Mouse (Mus musculus) lung, embryonic 14.5 days (tissue): ENCODE data around the gene Ak9. TPM values are rescaled to one million over a fixed set of nuclear protein-coding genes. Genes with fewer than 3 reads are reported as not detected.

Experiments
- ATAC-seq: fragments of 200-750 bp; cut with Nextera tagmentation; 2 replicates; pipeline ENCODE4 v1.8.0; 2017; ENCODE audit warnings: mild to moderate bottlenecking, moderate TSS enrichment, moderate library complexity; ENCODE audit not compliant: insufficient read depth
- DNase-seq: peaks from one replicate; pipeline ENCODE4 v3.0.0-alpha.2; 2015
- H3K27ac ChIP-seq: fragments of 300-500 bp; sonication (generic); 2 replicates; pipeline ENCODE4 v1.5.1; 2014; ENCODE audit warnings: low read depth, mild to moderate bottlenecking, moderate library complexity
- H3K27me3 ChIP-seq: fragments of 300-500 bp; sonication (generic); 2 replicates; pipeline ENCODE4 v1.6.1; 2014; ENCODE audit warnings: low read length, control low read depth; ENCODE audit not compliant: insufficient read depth
- H3K36me3 ChIP-seq: fragments of 300-500 bp; sonication (generic); 2 replicates; pipeline ENCODE4 v1.6.1; 2014; ENCODE audit warnings: control low read depth; ENCODE audit not compliant: insufficient read depth
- H3K4me1 ChIP-seq: fragments of 300-500 bp; sonication (generic); 2 replicates; pipeline ENCODE4 v1.6.1; 2014; ENCODE audit warnings: antibody characterized with exemption, control low read depth; ENCODE audit not compliant: insufficient read depth
- H3K4me2 ChIP-seq: fragments of 300-500 bp; sonication (generic); 2 replicates; pipeline ENCODE4 v1.6.1; 2014; ENCODE audit warnings: mild to moderate bottlenecking
- H3K4me3 ChIP-seq: fragments of 300-500 bp; sonication (generic); 2 replicates; pipeline ENCODE4 v1.5.1; 2014; ENCODE audit warnings: low read depth, low read length
- H3K9ac ChIP-seq: fragments of 300-500 bp; sonication (generic); 2 replicates; pipeline ENCODE4 v1.6.1; 2014
- H3K9me3 ChIP-seq: fragments of 300-500 bp; sonication (generic); 2 replicates; pipeline ENCODE4 v1.6.1; 2016; ENCODE audit warnings: low read depth, low read length, control low read depth
- CTCF ChIP-seq: IDR thresholded peaks from 2 replicates; pipeline ENCODE4 v1.5.1; 2016; ENCODE audit warnings: antibody characterized with exemption, low read depth
- WGBS: fragments of 180-500 bp; shearing (Covaris S2); extraction: QIAGEN DNeasy Blood & Tissue Kit; methylation state at CpG from one replicate; pipeline ENCODE4 v1.1.7; 2014; 5-methylcytosine and 5-hydroxymethylcytosine counted together
- polyA plus RNA-seq: library from polyadenylated mRNA; unstranded; fragments of >200 nt; fragmentation: Nextera tagmentation; extraction: Ambion mirVana; gene quantifications from 2 replicates; pipeline ENCODE4 v1.2.1, GENCODE M21; 2014

Gene Ak9
- polyA plus RNA-seq, 1 experiment from 2014 or later = not detected

DNA sequence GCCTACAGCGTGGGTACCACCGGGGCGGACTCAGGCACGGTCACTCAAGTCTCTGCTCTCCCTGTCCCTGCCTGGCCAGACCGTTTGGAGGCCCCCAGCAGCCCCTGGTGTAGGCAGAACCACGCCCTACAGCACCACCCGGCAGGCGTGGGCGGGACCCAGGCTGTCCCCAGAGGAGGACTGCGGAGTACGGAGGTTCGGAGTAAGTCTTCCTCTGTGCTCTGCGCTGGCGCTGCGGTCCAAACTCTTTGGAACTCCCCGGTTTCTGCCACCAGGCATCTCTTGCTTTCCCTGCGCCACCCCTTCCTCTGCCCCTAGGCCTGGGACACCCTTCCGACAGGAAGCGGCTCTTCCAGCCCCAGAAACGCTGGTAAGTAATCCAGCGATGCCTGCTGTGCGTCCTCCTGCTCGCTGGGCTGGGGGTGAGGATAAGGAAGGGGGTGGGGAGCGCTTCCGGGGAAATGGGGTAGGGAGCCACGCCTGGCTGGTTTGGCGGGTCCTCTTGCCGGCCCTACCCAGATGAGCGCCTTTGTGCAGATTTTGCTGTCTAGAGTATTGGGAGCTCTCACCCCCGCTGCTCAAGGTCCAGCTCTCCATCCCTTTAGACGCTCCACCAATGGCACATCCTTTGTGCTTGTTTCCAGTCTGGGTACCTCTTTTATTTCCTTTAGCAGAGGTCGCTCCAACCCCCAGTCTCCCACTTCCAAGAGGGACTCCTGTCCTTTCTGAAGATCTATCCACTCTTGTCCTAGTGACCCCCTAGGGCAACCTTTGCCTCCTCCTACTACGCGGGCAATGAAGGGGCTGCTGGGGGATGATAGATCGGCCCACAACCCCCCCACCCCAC, 172.6 kb downstream of the Ak9 start, which contains the start of gene Mical1:
Mical1 (plus strand) TSS at position 144 of the 847 bp plus-strand sequence.
- DNase-seq = peak; percentile 82
- Histone ChIP-seq H3K36me3 (peaks cover 25% of the 10 kb centered on the region), H3K27ac (peak within 1 kb of the TSS; percentile 95), H3K9ac (peak within 1 kb of the TSS; percentile 76), H3K9me3 (no peaks in the 10 kb centered on the region), H3K4me3 (peak within 1 kb of the TSS; percentile 63), H3K4me2 (peak within 1 kb of the TSS; percentile 83), H3K4me1 (peaks cover 12% of the 10 kb centered on the region), H3K27me3 (no peaks in the 10 kb centered on the region)
- peak; percentile 70 for ATAC-seq
- WGBS = under 1% methylated on average over 35 of the region's 35 CpGs
- no peak for TF ChIP-seq CTCF

GRCm38 (mm10) chr10:41477018-41477277, 173.2 kb downstream of the Ak9 start:
- Histone ChIP-seq H3K27me3 (no peaks in the 10 kb centered on the region), H3K4me1 (peaks cover 12% of the 10 kb centered on the region), H3K9me3 (no peaks in the 10 kb centered on the region), H3K4me3 (peak overlapping the region; percentile 63), H3K36me3 (peaks cover 29% of the 10 kb centered on the region), H3K27ac (peak overlapping the region; percentile 95), H3K9ac (peak overlapping the region; percentile 76), H3K4me2 (peak overlapping the region; percentile 83)
- peak; percentile 79 for DNase-seq
- no peak for TF ChIP-seq CTCF
- ATAC-seq = peak; percentile 19; the same call in 1 of the 2 replicates
- WGBS = 0% methylated on average over 9 of the region's 9 CpGs

GRCm38 (mm10) chr10:41477278-41478181, 173.8 kb downstream of the Ak9 start:
- Histone ChIP-seq H3K36me3 (peaks cover 35% of the 10 kb centered on the region), H3K9ac (peak overlapping the region; percentile 76), H3K27me3 (no peaks in the 10 kb centered on the region), H3K4me1 (peaks cover 12% of the 10 kb centered on the region), H3K9me3 (no peaks in the 10 kb centered on the region), H3K27ac (peak overlapping the region; percentile 95), H3K4me2 (peak overlapping the region; percentile 83), H3K4me3 (peak overlapping the region; percentile 63)
- peak; percentile 80 for ATAC-seq
- peak; percentile 87 for DNase-seq
- no peak for TF ChIP-seq CTCF
- 2% methylated on average over 20 of the region's 20 CpGs for WGBS

DNA sequence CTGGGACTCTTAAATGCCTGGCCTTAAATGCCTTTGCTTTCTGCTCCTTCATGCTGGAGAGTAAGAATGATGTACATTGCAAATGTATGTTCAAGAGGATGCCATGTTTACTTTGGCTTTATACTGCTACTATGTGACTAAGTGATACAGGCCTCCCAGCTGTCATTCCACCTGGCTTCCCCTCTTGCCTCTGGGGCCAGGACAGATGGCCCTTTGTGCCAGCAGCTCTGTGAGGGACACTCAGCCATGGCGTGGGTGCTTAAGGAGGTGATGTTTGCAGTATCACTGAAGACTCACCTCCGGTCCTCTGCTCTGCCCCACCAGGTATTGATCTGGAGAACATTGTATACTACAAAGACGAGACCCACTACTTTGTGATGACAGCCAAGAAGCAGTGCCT, 176.2 kb downstream of the Ak9 start:
- no peak for TF ChIP-seq CTCF
- 75% methylated on average over 3 of the region's 3 CpGs for WGBS
- Histone ChIP-seq H3K4me2 (no peak overlapping the region), H3K4me3 (no peak overlapping the region), H3K27ac (no peak overlapping the region), H3K4me1 (peaks cover 10% of the 10 kb centered on the region), H3K27me3 (no peaks in the 10 kb centered on the region), H3K36me3 (peaks cover 59% of the 10 kb centered on the region), H3K9me3 (no peaks in the 10 kb centered on the region), H3K9ac (no peak overlapping the region)
- no peak for DNase-seq
- no peak for ATAC-seq

GRCm38 (mm10) chr10:41480938-41481880, 177.4 kb downstream of the Ak9 start:
- H3K4me3 ChIP-seq = no peak overlapping the region
- WGBS = 57% methylated on average over 33 of the region's 33 CpGs
- peaks cover 4% of the 10 kb centered on the region; the same call in 1 of the 2 replicates for H3K4me1 ChIP-seq
- no peaks in the 10 kb centered on the region for H3K9me3 ChIP-seq
- no peak overlapping the region for H3K27ac ChIP-seq
- ATAC-seq = no peak
- DNase-seq = peak; percentile 21
- H3K9ac ChIP-seq = no peak overlapping the region
- H3K27me3 ChIP-seq = no peaks in the 10 kb centered on the region
- no peak for TF ChIP-seq CTCF
- H3K36me3 ChIP-seq = peaks cover 72% of the 10 kb centered on the region
- 0 out of 2 replicates have a peak overlapping the region, but pooled peaks have one; percentile 7 for H3K4me2 ChIP-seq

GRCm38 (mm10) chr10:41482446-41482845, 178.7 kb downstream of the Ak9 start:
- Histone ChIP-seq H3K4me3 (no peak overlapping the region), H3K36me3 (peaks cover 84% of the 10 kb centered on the region), H3K4me2 (no peak overlapping the region), H3K27ac (no peak overlapping the region), H3K9ac (no peak overlapping the region), H3K9me3 (no peaks in the 10 kb centered on the region), H3K4me1 (peaks cover 4% of the 10 kb centered on the region; the same call in 1 of the 2 replicates), H3K27me3 (no peaks in the 10 kb centered on the region)
- DNase-seq (no peak), ATAC-seq (no peak)
- no peak for TF ChIP-seq CTCF
- 88% methylated on average over 7 of the region's 7 CpGs for WGBS

Other genes starting within 250 kb of the Ak9 start
- gene Gpr6, start 231.7 kb upstream of the Ak9 start, polyA plus RNA-seq = not detected in 2 replicates
- 16.4 and 17.9 TPM in 2 replicates for gene Fig4, start 720 bp upstream of the Ak9 start, polyA plus RNA-seq
- 17.1 and 19.2 TPM in 2 replicates for gene Zbtb24, start 146.4 kb downstream of the Ak9 start, polyA plus RNA-seq
- gene Mical1, start 172.3 kb downstream of the Ak9 start, polyA plus RNA-seq = 75.1 and 78.7 TPM in 2 replicates
- 61.4 and 62.4 TPM in 2 replicates for gene Smpd2, start 186.4 kb downstream of the Ak9 start, polyA plus RNA-seq
- 0.73 and 1.2 TPM in 2 replicates for gene Ppil6, start 186.5 kb downstream of the Ak9 start, polyA plus RNA-seq
- 196 and 208 TPM in 2 replicates for gene Cd164, start 215.4 kb downstream of the Ak9 start, polyA plus RNA-seq